Mouse (Mus musculus): ENCODE results near the gene Pidd1. TPM values are rescaled to one million over a fixed set of nuclear protein-coding genes. Genes with fewer than 3 reads are reported as not detected.

The Pidd1 gene
- polyA plus RNA-seq, 1 experiment from 2014 or later = 24.9 TPM

GRCm38 (mm10) chr7:141429310-141429709, 14.5 kb downstream of the Pidd1 start, which contains the start of gene Cend1:
Gene Cend1 (minus strand): TSS chr7:141429491.
- peaks cover 41% of the 10 kb centered on the region for H3K36me3 ChIP-seq (replicated peaks)
- peak within 1 kb of the TSS; percentile 55 for H3K27ac ChIP-seq (replicated peaks)
- peaks cover 43% of the 10 kb centered on the region for H3K4me1 ChIP-seq
- no peaks in the 10 kb centered on the region for H3K9me3 ChIP-seq
- DNase-seq (ENCODE audit: low spot score) = peak; percentile 81
- H3K4me3 ChIP-seq = peak within 1 kb of the TSS; percentile 53
- 3% methylated on average over 19 of the region's 19 CpGs for WGBS
- H3K27me3 ChIP-seq (replicated peaks; ENCODE audit: low read depth, poor library complexity, severe bottlenecking) = peaks cover 19% of the 10 kb centered on the region

- H3K4me3 ChIP-seq = peak overlapping the region; percentile 53
- H3K4me1 ChIP-seq = peaks cover 37% of the 10 kb centered on the region
- H3K9me3 ChIP-seq = no peaks in the 10 kb centered on the region
- WGBS = 50% methylated on average over 5 of the region's 5 CpGs
- H3K36me3 ChIP-seq (replicated peaks) = peaks cover 38% of the 10 kb centered on the region
- H3K27ac ChIP-seq (replicated peaks) = peak overlapping the region; percentile 55
- DNase-seq (ENCODE audit: low spot score) = no peak
- H3K27me3 ChIP-seq (replicated peaks; ENCODE audit: low read depth, poor library complexity, severe bottlenecking) = peaks cover 19% of the 10 kb centered on the region
Measured at GRCm38 (mm10) chr7:141428701-141429100, 15.1 kb downstream of the Pidd1 start.

- DNase-seq (ENCODE audit: low spot score) = no peak
- Histone ChIP-seq H3K27me3 (replicated peaks; ENCODE audit: low read depth, poor library complexity, severe bottlenecking) (peaks cover 19% of the 10 kb centered on the region), H3K27ac (replicated peaks) (no peak overlapping the region), H3K4me3 (no peak overlapping the region), H3K9me3 (no peaks in the 10 kb centered on the region), H3K4me1 (peaks cover 27% of the 10 kb centered on the region), H3K36me3 (replicated peaks) (peaks cover 23% of the 10 kb centered on the region)
- 83% methylated on average over 12 of the region's 12 CpGs for WGBS
Measured at GRCm38 (mm10) chr7:141426948-141427730, 16.7 kb downstream of the Pidd1 start.

- H3K9me3 ChIP-seq = no peaks in the 10 kb centered on the region
- peaks cover 19% of the 10 kb centered on the region for H3K27me3 ChIP-seq (replicated peaks; ENCODE audit: low read depth, poor library complexity, severe bottlenecking)
- H3K36me3 ChIP-seq (replicated peaks) = no peaks in the 10 kb centered on the region; the same call in 1 of the 2 replicates
- WGBS = 71% methylated on average over 4 of the region's 4 CpGs
- no peak overlapping the region for H3K4me3 ChIP-seq
- H3K27ac ChIP-seq (replicated peaks) = no peak overlapping the region
- no peak for DNase-seq (ENCODE audit: low spot score)
- H3K4me1 ChIP-seq = peaks cover 11% of the 10 kb centered on the region
Measured at GRCm38 (mm10) chr7:141423811-141424210, 20.0 kb downstream of the Pidd1 start.

- 82% methylated on average over 9 of the region's 9 CpGs for WGBS
- H3K4me1 ChIP-seq = no peaks in the 10 kb centered on the region
- H3K27ac ChIP-seq (replicated peaks) = no peak overlapping the region
- H3K4me3 ChIP-seq = no peak overlapping the region
- H3K27me3 ChIP-seq (replicated peaks; ENCODE audit: low read depth, poor library complexity, severe bottlenecking) = no peaks in the 10 kb centered on the region
- no peak for DNase-seq (ENCODE audit: low spot score)
- H3K36me3 ChIP-seq (replicated peaks) = no peaks in the 10 kb centered on the region
- H3K9me3 ChIP-seq = no peaks in the 10 kb centered on the region
Measured at GRCm38 (mm10) chr7:141420030-141420702, 23.7 kb downstream of the Pidd1 start.

GRCm38 (mm10) chr7:141418970-141419369, 24.9 kb downstream of the Pidd1 start:
- DNase-seq (ENCODE audit: low spot score) = no peak
- no peaks in the 10 kb centered on the region for H3K36me3 ChIP-seq (replicated peaks)
- H3K27ac ChIP-seq (replicated peaks) = no peak overlapping the region
- H3K4me3 ChIP-seq = no peak overlapping the region
- peaks cover 8% of the 10 kb centered on the region for H3K4me1 ChIP-seq
- 82% methylated on average over 7 of the region's 7 CpGs for WGBS
- no peaks in the 10 kb centered on the region for H3K27me3 ChIP-seq (replicated peaks; ENCODE audit: low read depth, poor library complexity, severe bottlenecking)
- H3K9me3 ChIP-seq = no peaks in the 10 kb centered on the region

- Histone ChIP-seq H3K4me1 (peaks cover 13% of the 10 kb centered on the region), H3K36me3 (replicated peaks) (no peaks in the 10 kb centered on the region), H3K9me3 (no peaks in the 10 kb centered on the region), H3K27me3 (replicated peaks; ENCODE audit: low read depth, poor library complexity, severe bottlenecking) (no peaks in the 10 kb centered on the region), H3K4me3 (no peak overlapping the region), H3K27ac (replicated peaks) (no peak overlapping the region)
- DNase-seq (ENCODE audit: low spot score) = no peak
- 71% methylated on average over 8 of the region's 8 CpGs for WGBS
Measured at GRCm38 (mm10) chr7:141417731-141418681, 25.8 kb downstream of the Pidd1 start.

GRCm38 (mm10) chr7:141416144-141416841, 27.5 kb downstream of the Pidd1 start:
- Histone ChIP-seq H3K4me3 (no peak overlapping the region), H3K36me3 (replicated peaks) (peaks cover 1% of the 10 kb centered on the region; the same call in 1 of the 2 replicates), H3K27ac (replicated peaks) (no peak overlapping the region), H3K4me1 (peaks cover 16% of the 10 kb centered on the region), H3K9me3 (no peaks in the 10 kb centered on the region), H3K27me3 (replicated peaks; ENCODE audit: low read depth, poor library complexity, severe bottlenecking) (no peaks in the 10 kb centered on the region)
- DNase-seq (ENCODE audit: low spot score) = no peak
- 77% methylated on average over 6 of the region's 6 CpGs for WGBS

GRCm38 (mm10) chr7:141413809-141414584, 29.8 kb downstream of the Pidd1 start, which contains the start of gene Gatd1:
Gene Gatd1 (minus strand): TSS chr7:141414136.
- Histone ChIP-seq H3K27ac (replicated peaks) (peak within 1 kb of the TSS; percentile 90), H3K9me3 (no peaks in the 10 kb centered on the region), H3K36me3 (replicated peaks) (peaks cover 24% of the 10 kb centered on the region), H3K4me1 (peaks cover 22% of the 10 kb centered on the region), H3K27me3 (replicated peaks; ENCODE audit: low read depth, poor library complexity, severe bottlenecking) (no peaks in the 10 kb centered on the region), H3K4me3 (peak within 1 kb of the TSS; percentile 72)
- DNase-seq (ENCODE audit: low spot score) = peak; percentile 100
- under 1% methylated on average over 56 of the region's 56 CpGs for WGBS

- peaks cover 23% of the 10 kb centered on the region for H3K4me1 ChIP-seq
- peak overlapping the region; percentile 90 for H3K27ac ChIP-seq (replicated peaks)
- DNase-seq (ENCODE audit: low spot score) = peak; percentile 36
- peak overlapping the region; percentile 72 for H3K4me3 ChIP-seq
- 3% methylated on average over 16 of the region's 16 CpGs for WGBS
- peaks cover 31% of the 10 kb centered on the region for H3K36me3 ChIP-seq (replicated peaks)
- H3K27me3 ChIP-seq (replicated peaks; ENCODE audit: low read depth, poor library complexity, severe bottlenecking) = no peaks in the 10 kb centered on the region
- no peaks in the 10 kb centered on the region for H3K9me3 ChIP-seq
Measured at GRCm38 (mm10) chr7:141413331-141413730, 30.5 kb downstream of the Pidd1 start.

GRCm38 (mm10) chr7:141411667-141412066, 32.2 kb downstream of the Pidd1 start:
- Histone ChIP-seq H3K27me3 (replicated peaks; ENCODE audit: low read depth, poor library complexity, severe bottlenecking) (no peaks in the 10 kb centered on the region), H3K27ac (replicated peaks) (no peak overlapping the region), H3K4me1 (peaks cover 23% of the 10 kb centered on the region), H3K9me3 (no peaks in the 10 kb centered on the region), H3K4me3 (0 out of 2 replicates have a peak overlapping the region, but pooled peaks have one; percentile 8), H3K36me3 (replicated peaks) (peaks cover 42% of the 10 kb centered on the region)
- 88% methylated on average over 1 of the region's 1 CpGs for WGBS
- no peak for DNase-seq (ENCODE audit: low spot score)

Measured in embryonic facial prominence, embryonic 10.5 days (tissue).